Mouse (Mus musculus) Patski (cell line): ENCODE measurements around the gene Ilf2. TPM values are rescaled to one million over a fixed set of nuclear protein-coding genes. Genes with fewer than 3 reads are reported as not detected.

Source experiments
- ATAC-seq: fragments of 100-300 bp; one replicate; pipeline ENCODE4 v1.8.0; 2021
- CTCF ChIA-PET: fragments of 350-600 bp; sonication (Branson Sonifier 250); formaldehyde crosslinking; loops from one replicate; lab custom pipeline; 2022; ENCODE audit warnings: inconsistent platforms; lab: Charles Lee
- POLR2A ChIA-PET: fragments of 350-600 bp; sonication (Branson Sonifier 250); formaldehyde crosslinking; loops from one replicate; lab custom pipeline; 2022; ENCODE audit warnings: antibody characterized with exemption, inconsistent platforms; lab: Charles Lee
- DNase-seq: peaks from one replicate; pipeline ENCODE4 v3.0.0-alpha.2; 2011; ENCODE audit warnings: low read depth, low spot score
- H3K27me3 ChIP-seq: fragments of 371-371 bp; one replicate; pipeline ENCODE4 v1.5.1; 2021
- CTCF ChIP-seq: fragments of 100-300 bp; IDR thresholded peaks from one replicate; pipeline ENCODE4 v1.5.1; 2021
- in situ Hi-C: fragments of 300-500 bp; cut with MboI; formaldehyde crosslinking; loops from 3 replicates; pipeline ENCODE4 v1.11.1; 2018; ENCODE audit warnings: low pct_unique_long_range_greater_than_20kb, mixed read lengths
- polyA plus RNA-seq: library from polyadenylated mRNA; unstranded; gene quantifications from one replicate; pipeline ENCODE4 v1.2.3, GENCODE M21; 2021

The Ilf2 gene
- polyA plus RNA-seq: 129 TPM

- ChIA-PET POLR2A (interaction anchor here (0.7 kb wide), 3 partner anchors 152 to 587 kb away, joined by 5 to 6 read pairs (median 5); no protein-coding TSS in a partner anchor), CTCF (interaction anchor here (0.7 to 1.0 kb wide), 4 partner anchors 45 to 234 kb away, joined by 3 to 4 read pairs (median 3); no protein-coding TSS in a partner anchor)
- TF ChIP-seq CTCF: peak; percentile 55
- ATAC-seq: peak; percentile 98
- H3K27me3 ChIP-seq: no peaks in the 10 kb centered on the region
- in situ Hi-C loops: no loop called here
- peak; percentile 100 for DNase-seq
Measured at GRCm38 (mm10) chr3:90475831-90476611, at the start of gene Ilf2. Gene Ilf2, plus strand, starts transcription at chr3:90476126.

- ChIA-PET POLR2A (interaction anchor here (1.6 kb wide), 1 partner anchor 33 kb away, joined by 3 read pairs; no protein-coding TSS in a partner anchor), CTCF (interaction anchor here (2.0 kb wide), 1 partner anchor 11 kb away, joined by 6 read pairs; no protein-coding TSS in a partner anchor)
- H3K27me3 ChIP-seq: no peaks in the 10 kb centered on the region
- ATAC-seq (no peak), DNase-seq (no peak)
- in situ Hi-C loops: no loop called here
- TF ChIP-seq CTCF: no peak
Measured at GRCm38 (mm10) chr3:90427574-90427973, 48.4 kb upstream of the Ilf2 start.

- H3K27me3 ChIP-seq: no peaks in the 10 kb centered on the region
- ATAC-seq (no peak), DNase-seq (no peak)
- CTCF ChIA-PET: interaction anchor here (1.0 kb wide), 1 partner anchor 40 kb away, joined by 5 read pairs; no protein-coding TSS in a partner anchor
- TF ChIP-seq CTCF: no peak
- POLR2A ChIA-PET: no interaction called here
- in situ Hi-C loops: no loop called here
Measured at GRCm38 (mm10) chr3:90428186-90428585, 47.7 kb upstream of the Ilf2 start.

GRCm38 (mm10) chr3:90429576-90429975, 46.4 kb upstream of the Ilf2 start:
- in situ Hi-C loops: no loop called here
- no peak for TF ChIP-seq CTCF
- ChIA-PET CTCF (no interaction called here), POLR2A (no interaction called here)
- ATAC-seq: no peak
- no peak for DNase-seq
- no peaks in the 10 kb centered on the region for H3K27me3 ChIP-seq

GRCm38 (mm10) chr3:90432348-90432747, 43.6 kb upstream of the Ilf2 start:
- POLR2A ChIA-PET: interaction anchor here (0.8 to 1.6 kb wide), 3 partner anchors 14 to 196 kb away, joined by 3 read pairs; no protein-coding TSS in a partner anchor
- H3K27me3 ChIP-seq: no peaks in the 10 kb centered on the region
- DNase-seq (no peak), ATAC-seq (no peak)
- CTCF ChIA-PET: interaction anchor here (1.3 to 2.1 kb wide), 2 partner anchors 8 to 10 kb away, joined by 4 to 7 read pairs; no protein-coding TSS in a partner anchor
- TF ChIP-seq CTCF: no peak
- in situ Hi-C loops: no loop called here

GRCm38 (mm10) chr3:90432811-90433219, 43.1 kb upstream of the Ilf2 start:
- in situ Hi-C loops: no loop called here
- TF ChIP-seq CTCF: no peak
- no peak for DNase-seq
- ATAC-seq: no peak
- H3K27me3 ChIP-seq: no peaks in the 10 kb centered on the region
- CTCF ChIA-PET: interaction anchor here (1.3 to 2.1 kb wide), 2 partner anchors 9 to 10 kb away, joined by 4 to 7 read pairs; no protein-coding TSS in a partner anchor
- POLR2A ChIA-PET: interaction anchor here (0.7 to 1.6 kb wide), 4 partner anchors 15 to 196 kb away, joined by 3 read pairs; no protein-coding TSS in a partner anchor

- CTCF ChIA-PET: interaction anchor here (0.7 to 2.1 kb wide), 7 partner anchors 9 to 180 kb away, joined by 3 to 7 read pairs (median 4); partner anchors contain the start of gene Npr1
- H3K27me3 ChIP-seq: no peaks in the 10 kb centered on the region
- DNase-seq (peak; percentile 100), ATAC-seq (peak; percentile 100)
- in situ Hi-C loops: no loop called here
- POLR2A ChIA-PET: interaction anchor here (0.7 to 1.6 kb wide), 6 partner anchors 19 to 197 kb away, joined by 3 to 4 read pairs (median 3); no protein-coding TSS in a partner anchor
- no peak for TF ChIP-seq CTCF
Measured at GRCm38 (mm10) chr3:90433381-90434020, 42.4 kb upstream of the Ilf2 start, which contains the start of gene Ints3. Gene Ints3, minus strand, starts transcription at chr3:90433622.

- ATAC-seq: no peak
- in situ Hi-C loops: no loop called here
- TF ChIP-seq CTCF: no peak
- ChIA-PET CTCF (interaction anchor here (0.6 to 2.1 kb wide), 9 partner anchors 10 to 179 kb away, joined by 3 to 7 read pairs (median 4); partner anchors contain the start of gene Npr1), POLR2A (interaction anchor here (0.7 to 1.6 kb wide), 5 partner anchors 20 to 142 kb away, joined by 3 to 4 read pairs (median 3); no protein-coding TSS in a partner anchor)
- no peaks in the 10 kb centered on the region for H3K27me3 ChIP-seq
- peak; percentile 72 for DNase-seq
Measured at GRCm38 (mm10) chr3:90434073-90434730, 41.7 kb upstream of the Ilf2 start.

GRCm38 (mm10) chr3:90437131-90437530, 38.8 kb upstream of the Ilf2 start:
- DNase-seq (no peak), ATAC-seq (no peak)
- no peak for TF ChIP-seq CTCF
- in situ Hi-C loops: no loop called here
- ChIA-PET POLR2A (interaction anchor here (1.3 kb wide), 1 partner anchor 14 kb away, joined by 3 read pairs; no protein-coding TSS in a partner anchor), CTCF (interaction anchor here (1.2 to 2.4 kb wide), 4 partner anchors 10 to 30 kb away, joined by 3 to 11 read pairs (median 3); no protein-coding TSS in a partner anchor)
- H3K27me3 ChIP-seq: no peaks in the 10 kb centered on the region
